Mouse (Mus musculus): ENCODE measurements at regions not wholly inside any gene's neighbourhood (a gene's known extent, or its start where the extent isn't known, plus 50 kb on each side); places are given as distances from the start of the nearest gene placed in this dataset.
A peak's percentile ranks its signal among the peaks of the same experiment; 100 is the strongest.

- TF ChIP-seq SRF (IDR thresholded peaks at IDR 0.05; ENCODE audit: control insufficient read depth, insufficient read length, low read depth) (no peak), REST (IDR thresholded peaks at IDR 0.05; ENCODE audit: insufficient read depth, insufficient read length) (no peak), CEBPB (IDR thresholded peaks at IDR 0.05; ENCODE audit: insufficient read depth, poor library complexity, severe bottlenecking) (no peak), USF1 (IDR thresholded peaks at IDR 0.05; ENCODE audit: low read depth) (no peak), TCF12 (IDR thresholded peaks at IDR 0.05; ENCODE audit: insufficient read depth, poor library complexity, severe bottlenecking) (no peak), E2F4 (IDR thresholded peaks at IDR 0.05; ENCODE audit: insufficient read depth) (no peak), MAX (IDR thresholded peaks at IDR 0.05; ENCODE audit: low read depth) (no peak), POLR2A (IDR thresholded peaks at IDR 0.05; ENCODE audit: insufficient read length, low read depth) (no peak), MYOD1 (IDR thresholded peaks at IDR 0.05; ENCODE audit: control insufficient read depth in 1 of 3, insufficient read length in 2 of 3, low read depth in 2 of 3) (no peak), MYOG (IDR thresholded peaks at IDR 0.05; ENCODE audit: control insufficient read depth in 1 of 3, insufficient read depth in 1 of 3, insufficient read length in 2 of 3, low read depth in 2 of 3) (no peak), POLR2AphosphoS2 (IDR thresholded peaks at IDR 0.05; ENCODE audit: insufficient read length, low read depth) (no peak), TCF3 (IDR thresholded peaks at IDR 0.05; ENCODE audit: insufficient read length, low read depth) (no peak)
- Histone ChIP-seq H3ac (ENCODE audit: control insufficient read depth, insufficient read length) (no peak overlapping the region), H3K4me3 (no peak overlapping the region), H3K36me3 (ENCODE audit: control insufficient read depth, insufficient read depth) (no peaks in the 10 kb centered on the region), H3K27me3 (ENCODE audit: control insufficient read depth, insufficient read depth, insufficient read length) (no peaks in the 10 kb centered on the region), H3K79me2 (ENCODE audit: control insufficient read depth, insufficient read depth) (peaks cover 83% of the 10 kb centered on the region), H3K4me2 (ENCODE audit: low read depth) (no peak overlapping the region)
Observed at GRCm38 (mm10) chr15:62123756-62124155, 1200.9 kb upstream of the A1bg start.

- no peaks in the 10 kb centered on the region for H3K36me3 ChIP-seq (ENCODE audit: control insufficient read depth, insufficient read depth)
- TF ChIP-seq REST (IDR thresholded peaks at IDR 0.05; ENCODE audit: insufficient read depth, insufficient read length) (no peak), TCF12 (IDR thresholded peaks at IDR 0.05; ENCODE audit: insufficient read depth, poor library complexity, severe bottlenecking) (no peak), POLR2AphosphoS2 (IDR thresholded peaks at IDR 0.05; ENCODE audit: insufficient read length, low read depth) (no peak), MYOG (IDR thresholded peaks at IDR 0.05; ENCODE audit: control insufficient read depth in 1 of 3, insufficient read depth in 1 of 3, insufficient read length in 2 of 3, low read depth in 2 of 3) (no peak), TCF3 (IDR thresholded peaks at IDR 0.05; ENCODE audit: insufficient read length, low read depth) (no peak), E2F4 (IDR thresholded peaks at IDR 0.05; ENCODE audit: insufficient read depth) (no peak), SRF (IDR thresholded peaks at IDR 0.05; ENCODE audit: control insufficient read depth, insufficient read length, low read depth) (no peak), CEBPB (IDR thresholded peaks at IDR 0.05; ENCODE audit: insufficient read depth, poor library complexity, severe bottlenecking) (no peak), USF1 (IDR thresholded peaks at IDR 0.05; ENCODE audit: low read depth) (no peak)
Observed at GRCm38 (mm10) chr15:62122265-62123023, 1199.6 kb upstream of the A1bg start.

GRCm38 (mm10) chr15:62121696-62122095 is 1198.9 kb upstream of the A1bg start:
- no peaks in the 10 kb centered on the region for H3K27me3 ChIP-seq (ENCODE audit: control insufficient read depth, insufficient read depth, insufficient read length)
- peaks cover 85% of the 10 kb centered on the region for H3K79me2 ChIP-seq (ENCODE audit: control insufficient read depth, insufficient read depth)
- no peak overlapping the region for H3K4me3 ChIP-seq
- TF ChIP-seq SRF (IDR thresholded peaks at IDR 0.05; ENCODE audit: control insufficient read depth, insufficient read length, low read depth) (no peak), MYOD1 (IDR thresholded peaks at IDR 0.05; ENCODE audit: control insufficient read depth in 1 of 3, insufficient read length in 2 of 3, low read depth in 2 of 3) (no peak), USF1 (IDR thresholded peaks at IDR 0.05; ENCODE audit: low read depth) (no peak), TCF12 (IDR thresholded peaks at IDR 0.05; ENCODE audit: insufficient read depth, poor library complexity, severe bottlenecking) (no peak)
- H3K4me2 ChIP-seq (ENCODE audit: low read depth), result no peak overlapping the region
- H3K36me3 ChIP-seq (ENCODE audit: control insufficient read depth, insufficient read depth), result no peaks in the 10 kb centered on the region
- no peak overlapping the region for H3ac ChIP-seq (ENCODE audit: control insufficient read depth, insufficient read length)

More at GRCm38 (mm10) chr15:62122265-62123023, 1199.6 kb upstream of the A1bg start:
- peaks cover 83% of the 10 kb centered on the region for H3K79me2 ChIP-seq (ENCODE audit: control insufficient read depth, insufficient read depth)
- H3K4me3 ChIP-seq, result no peak overlapping the region
- H3K27me3 ChIP-seq (ENCODE audit: control insufficient read depth, insufficient read depth, insufficient read length), result no peaks in the 10 kb centered on the region
- H3ac ChIP-seq (ENCODE audit: control insufficient read depth, insufficient read length), result no peak overlapping the region
- no peak overlapping the region for H3K4me2 ChIP-seq (ENCODE audit: low read depth)

GRCm38 (mm10) chr15:62120735-62121134 is 1197.9 kb upstream of the A1bg start:
- no peak for TF ChIP-seq SRF (IDR thresholded peaks at IDR 0.05; ENCODE audit: control insufficient read depth, insufficient read length, low read depth)
- no peak for TF ChIP-seq MYOD1 (IDR thresholded peaks at IDR 0.05; ENCODE audit: control insufficient read depth in 1 of 3, insufficient read length in 2 of 3, low read depth in 2 of 3)
- no peak for TF ChIP-seq POLR2A (IDR thresholded peaks at IDR 0.05; ENCODE audit: insufficient read length, low read depth)
- no peak for TF ChIP-seq USF1 (IDR thresholded peaks at IDR 0.05; ENCODE audit: low read depth)
- TF ChIP-seq REST (IDR thresholded peaks at IDR 0.05; ENCODE audit: insufficient read depth, insufficient read length), result no peak
- no peak for TF ChIP-seq MAX (IDR thresholded peaks at IDR 0.05; ENCODE audit: low read depth)
- TF ChIP-seq MYOG (IDR thresholded peaks at IDR 0.05; ENCODE audit: control insufficient read depth in 1 of 3, insufficient read depth in 1 of 3, insufficient read length in 2 of 3, low read depth in 2 of 3), result no peak
- no peak for TF ChIP-seq TCF3 (IDR thresholded peaks at IDR 0.05; ENCODE audit: insufficient read length, low read depth)
- TF ChIP-seq TCF12 (IDR thresholded peaks at IDR 0.05; ENCODE audit: insufficient read depth, poor library complexity, severe bottlenecking), result no peak
- no peak for TF ChIP-seq POLR2AphosphoS2 (IDR thresholded peaks at IDR 0.05; ENCODE audit: insufficient read length, low read depth)
- H3K36me3 ChIP-seq (ENCODE audit: control insufficient read depth, insufficient read depth), result no peaks in the 10 kb centered on the region
- H3K27me3 ChIP-seq (ENCODE audit: control insufficient read depth, insufficient read depth, insufficient read length), result no peaks in the 10 kb centered on the region

GRCm38 (mm10) chr15:62118997-62119396 is 1196.2 kb upstream of the A1bg start:
- TF ChIP-seq CEBPB (IDR thresholded peaks at IDR 0.05; ENCODE audit: insufficient read depth, poor library complexity, severe bottlenecking) (no peak), MYOD1 (IDR thresholded peaks at IDR 0.05; ENCODE audit: control insufficient read depth in 1 of 3, insufficient read length in 2 of 3, low read depth in 2 of 3) (no peak), MAX (IDR thresholded peaks at IDR 0.05; ENCODE audit: low read depth) (no peak), REST (IDR thresholded peaks at IDR 0.05; ENCODE audit: insufficient read depth, insufficient read length) (no peak), E2F4 (IDR thresholded peaks at IDR 0.05; ENCODE audit: insufficient read depth) (no peak), USF1 (IDR thresholded peaks at IDR 0.05; ENCODE audit: low read depth) (no peak), TCF3 (IDR thresholded peaks at IDR 0.05; ENCODE audit: insufficient read length, low read depth) (no peak), MYOG (IDR thresholded peaks at IDR 0.05; ENCODE audit: control insufficient read depth in 1 of 3, insufficient read depth in 1 of 3, insufficient read length in 2 of 3, low read depth in 2 of 3) (no peak), POLR2AphosphoS2 (IDR thresholded peaks at IDR 0.05; ENCODE audit: insufficient read length, low read depth) (no peak), POLR2A (IDR thresholded peaks at IDR 0.05; ENCODE audit: insufficient read length, low read depth) (no peak), TCF12 (IDR thresholded peaks at IDR 0.05; ENCODE audit: insufficient read depth, poor library complexity, severe bottlenecking) (no peak), SRF (IDR thresholded peaks at IDR 0.05; ENCODE audit: control insufficient read depth, insufficient read length, low read depth) (no peak)
- H3ac ChIP-seq (ENCODE audit: control insufficient read depth, insufficient read length), result no peak overlapping the region
- H3K4me3 ChIP-seq, result no peak overlapping the region
- no peaks in the 10 kb centered on the region for H3K27me3 ChIP-seq (ENCODE audit: control insufficient read depth, insufficient read depth, insufficient read length)
- H3K4me2 ChIP-seq (ENCODE audit: low read depth), result peak overlapping the region; percentile 49
- H3K79me2 ChIP-seq (ENCODE audit: control insufficient read depth, insufficient read depth), result peaks cover 90% of the 10 kb centered on the region
- H3K36me3 ChIP-seq (ENCODE audit: control insufficient read depth, insufficient read depth), result no peaks in the 10 kb centered on the region

More at GRCm38 (mm10) chr15:62120735-62121134, 1197.9 kb upstream of the A1bg start:
- Histone ChIP-seq H3K4me3 (no peak overlapping the region), H3K4me2 (ENCODE audit: low read depth) (no peak overlapping the region), H3K79me2 (ENCODE audit: control insufficient read depth, insufficient read depth) (peaks cover 86% of the 10 kb centered on the region), H3ac (ENCODE audit: control insufficient read depth, insufficient read length) (no peak overlapping the region)
